Mouse (Mus musculus) adrenal gland, adult (tissue): ENCODE measurements around the gene Galnt18.

ENCODE experiments used
- DNase-seq, 2 experiments: peaks; one replicate each; pipeline ENCODE4 v3.0.0; 2022 to 2023; ENCODE audit warnings: low spot score in 1 of 2; ENCODE audit not compliant: inconsistent age in 2 of 2

Gene Galnt18

DNA sequence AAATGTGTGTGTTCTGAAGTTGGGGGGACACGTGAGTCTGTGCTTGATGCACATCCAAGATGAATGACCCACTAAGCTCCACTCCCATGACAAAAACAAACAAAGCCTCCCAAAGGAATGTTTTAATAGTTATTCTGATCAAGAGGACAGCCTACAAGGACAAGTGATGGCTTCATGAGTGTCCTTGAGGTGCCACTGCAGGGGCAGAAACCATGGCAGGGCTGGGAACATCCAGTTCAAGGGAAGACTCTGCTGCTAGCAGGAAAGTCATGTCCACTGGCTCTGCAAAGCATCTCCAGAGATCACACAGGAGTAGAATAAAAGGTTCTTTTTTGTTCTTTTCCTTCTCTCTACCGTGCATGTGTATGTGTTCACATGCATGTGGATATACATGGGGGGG is 140.9 kb downstream of the Galnt18 start:
- peak; percentile 52 to 64 for DNase-seq

DNA sequence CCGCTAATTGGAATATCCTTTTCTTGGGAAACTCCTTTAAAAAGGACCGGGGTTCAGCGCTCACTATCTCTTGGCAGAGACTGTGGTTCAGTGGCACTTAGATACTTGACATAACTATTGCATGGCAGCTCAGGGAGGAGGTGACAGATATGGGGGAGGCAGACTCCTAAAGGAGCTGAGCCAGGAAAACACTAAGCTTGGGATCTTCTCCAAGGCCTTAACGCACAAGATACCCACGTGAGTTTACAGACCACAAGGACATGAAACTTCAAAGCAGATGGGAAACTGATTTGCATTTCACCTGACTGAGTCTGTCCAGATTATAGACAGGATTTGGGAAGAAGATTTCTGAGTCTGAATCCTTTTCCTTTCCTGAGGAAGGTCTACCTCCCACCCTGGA is 141.3 kb downstream of the Galnt18 start:
- DNase-seq, result peak; percentile 31 to 66

DNA sequence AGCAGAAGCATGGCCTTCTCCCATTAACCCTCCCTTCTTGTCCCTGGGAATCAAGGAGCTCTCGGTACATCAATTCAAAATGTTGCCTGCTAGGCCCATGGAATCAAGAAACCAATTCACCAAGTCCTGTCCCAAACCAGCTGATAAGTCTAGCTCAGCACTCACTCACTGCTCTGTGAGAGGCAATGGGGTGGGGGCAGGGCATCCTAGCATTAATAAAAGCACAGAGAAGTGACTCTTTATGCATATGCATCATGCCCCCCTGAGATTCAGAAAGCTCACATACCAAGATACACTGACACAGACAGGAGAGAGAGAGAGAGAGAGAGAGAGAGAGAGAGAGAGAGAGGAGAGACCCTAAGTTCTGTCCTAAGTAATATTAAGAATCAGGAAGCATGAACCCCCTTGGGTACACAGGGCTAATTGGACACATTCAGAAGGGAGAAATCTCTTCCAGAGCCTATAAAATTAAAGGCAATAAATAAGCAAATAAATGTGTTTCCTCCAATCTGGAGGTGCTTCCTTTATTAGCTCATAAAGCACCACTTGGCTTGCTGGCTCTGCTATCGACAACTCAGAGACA is 141.8 kb downstream of the Galnt18 start:
- no peak for DNase-seq

DNA sequence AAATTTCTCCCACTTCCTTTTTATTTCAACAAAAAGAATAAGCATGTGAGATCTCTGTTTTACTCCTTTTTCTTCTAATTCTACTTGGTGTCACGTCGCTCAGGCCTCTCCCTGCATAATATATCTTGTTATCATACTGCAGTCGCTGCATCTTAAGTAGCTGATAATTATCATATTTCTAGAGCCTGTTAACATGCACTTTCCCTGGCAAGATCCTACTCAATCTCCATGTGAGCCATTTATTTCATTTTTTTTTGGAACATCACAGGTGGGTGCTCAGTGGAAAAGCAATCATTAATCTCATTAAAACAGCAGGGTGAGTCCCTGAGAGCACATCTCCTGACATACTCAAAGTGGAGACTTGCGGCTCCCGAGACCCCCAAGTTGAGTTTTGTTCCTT is 143.3 kb downstream of the Galnt18 start:
- no peak for DNase-seq

DNA sequence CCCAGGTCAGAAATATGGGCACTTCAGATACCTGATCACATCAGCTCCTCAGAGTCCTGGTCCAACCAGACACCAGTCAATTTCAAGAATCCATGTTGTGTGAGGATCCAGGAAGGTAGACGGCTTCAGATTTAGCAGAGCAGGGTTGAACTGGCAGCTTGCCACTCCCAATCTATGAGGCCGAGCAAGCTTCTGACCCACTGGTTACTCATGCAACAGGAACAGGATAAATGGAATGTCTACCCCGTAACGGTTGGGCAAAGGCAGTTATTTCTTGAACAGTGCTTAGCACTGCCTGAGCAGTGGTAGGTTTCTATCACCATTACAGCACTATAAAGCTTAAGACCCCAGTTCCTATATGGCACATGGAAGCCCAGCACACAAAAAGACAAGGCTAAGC is 148.5 kb downstream of the Galnt18 start:
- peak; percentile 40 to 71 for DNase-seq

DNA sequence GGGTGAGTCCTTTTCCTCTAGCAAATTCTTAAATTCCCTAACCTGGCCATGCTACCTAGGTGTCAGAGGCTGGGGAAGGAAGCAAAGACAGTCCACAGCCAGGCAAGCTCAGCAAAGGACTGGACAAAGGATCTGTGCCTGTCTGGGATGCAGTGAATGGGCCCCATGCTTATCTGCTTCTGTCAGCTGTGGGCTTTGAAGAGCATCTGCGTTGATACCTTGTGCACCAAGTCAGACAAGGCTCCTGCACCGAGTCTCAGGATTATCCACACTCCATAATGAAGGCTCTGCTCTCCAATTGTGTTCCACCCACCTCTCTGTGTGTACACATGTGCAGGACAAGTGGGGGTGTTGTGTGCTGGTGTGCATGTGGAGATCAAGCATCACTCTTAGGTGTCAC is 153.5 kb downstream of the Galnt18 start:
- no peak for DNase-seq

DNA sequence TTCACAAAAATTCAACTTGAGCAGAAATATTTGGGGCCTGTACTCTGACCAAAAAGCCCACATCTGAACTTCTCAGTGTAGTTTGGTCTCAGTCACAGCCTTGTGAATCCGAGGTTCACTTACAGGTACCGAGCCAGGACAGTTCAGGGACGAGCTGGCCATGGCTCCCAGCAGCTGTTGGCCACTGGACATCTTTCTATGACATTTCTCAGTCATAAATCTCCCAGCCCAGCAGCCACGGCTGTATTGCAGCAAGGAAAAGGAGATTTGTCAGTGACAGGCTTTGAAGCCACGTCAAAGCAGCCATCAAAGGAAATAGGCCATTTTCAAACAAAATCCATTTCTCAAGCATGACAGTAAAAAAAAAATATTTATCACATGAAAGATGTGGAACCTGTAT is 154.0 kb downstream of the Galnt18 start:
- DNase-seq, result peak; percentile 63 to 82

DNA sequence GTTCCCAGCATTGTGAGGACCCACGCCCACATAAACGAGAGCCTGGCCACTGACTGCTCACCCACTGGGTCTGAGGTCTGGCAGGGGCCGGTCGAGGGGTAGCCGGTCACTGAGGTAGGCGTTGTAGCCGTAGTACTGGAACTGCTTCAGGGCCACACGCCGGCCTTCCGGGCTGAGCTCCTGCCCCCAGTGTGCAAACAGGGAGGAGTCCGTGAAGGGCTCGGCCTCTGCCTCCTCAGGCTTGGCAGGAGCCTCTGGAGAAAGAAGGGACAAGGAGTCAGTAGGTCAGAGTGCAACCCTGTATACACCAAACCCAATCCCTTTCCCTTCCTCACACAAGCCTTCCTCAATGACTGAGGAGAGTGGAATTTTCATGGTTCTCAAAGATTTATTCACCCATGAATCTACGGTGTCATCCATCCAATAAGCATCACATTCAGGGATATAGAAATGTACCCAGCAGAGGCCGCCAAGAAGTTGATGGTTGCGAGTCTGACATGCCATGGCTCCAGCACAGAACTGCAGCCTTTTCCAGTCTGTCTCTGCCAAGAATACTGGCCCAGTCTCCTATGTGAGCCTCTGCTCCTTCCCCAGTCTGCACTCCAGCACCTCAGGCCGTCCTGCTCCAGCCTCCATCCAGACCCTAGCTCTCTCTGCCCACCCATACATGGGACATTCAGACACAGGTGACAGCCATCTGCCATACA is 163.4 kb downstream of the Galnt18 start:
- DNase-seq, result peak; percentile 68 to 89

DNA sequence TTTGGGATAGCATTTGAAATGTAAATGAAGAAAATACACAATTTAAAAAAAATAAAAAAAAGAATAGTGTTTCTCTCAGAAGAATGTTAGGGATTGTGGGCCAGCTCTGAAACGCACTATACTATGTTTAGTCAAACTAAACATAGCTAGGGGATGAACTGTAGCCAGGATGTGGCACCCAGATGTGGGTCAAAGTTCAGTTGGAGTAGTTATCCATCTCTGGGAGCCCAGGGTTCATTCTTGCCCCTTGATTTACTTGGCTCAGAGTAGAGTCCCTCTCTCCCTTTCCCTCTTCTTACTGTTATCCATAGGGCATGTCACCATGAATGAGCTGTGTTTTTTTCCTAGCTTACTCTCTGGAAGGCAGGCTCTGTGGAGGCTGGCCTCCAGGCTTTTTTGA is 165.3 kb downstream of the Galnt18 start:
- DNase-seq, result no peak

DNA sequence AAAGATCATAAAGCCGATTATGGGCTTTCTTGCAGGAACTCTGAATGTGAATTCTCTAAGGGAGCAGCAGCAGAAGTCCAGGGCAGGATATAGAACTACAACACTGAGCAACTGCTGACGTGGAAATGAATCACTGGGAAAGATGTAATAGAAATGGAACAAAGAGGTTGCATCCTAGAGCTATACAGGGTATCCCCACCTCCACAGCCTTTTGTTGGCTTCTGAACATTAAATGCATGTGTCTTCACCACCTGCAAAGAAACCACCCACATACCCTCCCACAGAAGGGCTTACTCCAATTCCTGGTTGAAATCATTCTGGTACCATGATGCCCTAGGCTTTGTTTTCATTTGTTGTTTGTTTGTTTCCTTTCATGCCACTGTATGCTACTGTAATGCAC is 172.3 kb downstream of the Galnt18 start:
- no peak for DNase-seq

DNA sequence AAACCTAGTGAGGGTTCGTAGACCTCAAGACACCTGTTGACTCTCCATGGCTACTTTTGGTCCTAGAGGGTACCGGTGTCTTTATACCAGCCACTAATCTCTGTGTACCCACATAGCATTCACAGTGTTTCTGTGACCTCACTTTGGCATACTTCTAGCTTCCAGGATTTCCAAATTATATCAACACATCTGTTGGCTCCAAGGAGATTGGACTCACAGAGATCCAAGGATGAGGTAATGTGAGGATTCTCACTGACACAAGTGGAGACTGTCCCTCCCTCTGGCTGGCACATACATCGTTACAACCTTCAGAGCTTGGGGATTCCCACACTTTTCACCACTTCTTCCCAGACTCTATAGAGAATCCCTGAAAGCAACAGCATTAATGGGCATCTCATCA is 173.7 kb downstream of the Galnt18 start:
- DNase-seq, result no peak

DNA sequence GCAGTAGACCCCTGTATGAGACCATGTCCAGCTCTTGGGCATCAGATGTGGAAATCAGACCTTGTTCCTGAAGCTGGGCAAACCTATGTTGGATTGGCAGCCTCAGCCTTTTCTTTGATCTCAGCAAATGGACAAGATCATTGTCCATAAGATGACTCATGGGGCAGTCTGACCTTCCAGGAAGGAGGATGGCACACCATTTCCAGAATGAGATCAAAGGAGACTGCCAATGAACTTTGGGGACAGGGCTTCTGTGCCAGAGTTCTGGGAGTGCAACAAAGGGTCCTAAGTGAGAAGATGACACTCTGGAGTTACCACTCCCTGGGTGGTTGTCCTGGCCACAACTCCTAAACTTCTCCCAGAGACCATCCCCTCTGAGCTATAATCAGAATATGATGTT is 174.1 kb downstream of the Galnt18 start:
- peak; percentile 60 to 85 for DNase-seq

DNA sequence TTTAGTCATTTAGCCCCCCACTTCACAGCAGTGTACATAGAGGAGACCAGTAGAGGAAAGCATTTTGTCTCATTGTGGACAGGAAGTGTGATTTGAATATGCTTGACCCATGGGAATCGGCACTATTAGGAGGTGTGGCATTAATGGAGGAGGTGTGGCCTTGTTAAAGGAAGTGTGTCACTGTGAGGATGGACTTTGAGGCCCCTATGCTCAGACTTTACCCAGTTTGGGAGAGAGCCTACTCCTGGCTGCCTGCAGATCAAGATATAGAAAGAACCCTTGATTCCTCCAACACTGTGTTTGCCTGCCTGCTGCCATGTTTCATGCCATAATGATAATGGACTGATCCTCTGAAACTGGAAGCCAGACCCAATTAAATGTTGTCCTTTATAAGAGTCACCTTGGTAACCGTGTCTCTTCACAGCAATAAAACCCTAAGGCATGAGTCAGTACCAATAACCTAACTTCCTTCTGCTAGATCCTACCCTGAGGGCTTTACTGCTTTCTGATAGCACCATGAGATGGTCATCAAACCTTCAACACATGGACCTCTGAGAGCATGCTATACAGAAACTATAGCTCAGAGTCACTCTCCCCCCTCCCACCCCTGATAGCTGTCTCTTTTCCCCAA is 175.1 kb downstream of the Galnt18 start:
- no peak for DNase-seq

DNA sequence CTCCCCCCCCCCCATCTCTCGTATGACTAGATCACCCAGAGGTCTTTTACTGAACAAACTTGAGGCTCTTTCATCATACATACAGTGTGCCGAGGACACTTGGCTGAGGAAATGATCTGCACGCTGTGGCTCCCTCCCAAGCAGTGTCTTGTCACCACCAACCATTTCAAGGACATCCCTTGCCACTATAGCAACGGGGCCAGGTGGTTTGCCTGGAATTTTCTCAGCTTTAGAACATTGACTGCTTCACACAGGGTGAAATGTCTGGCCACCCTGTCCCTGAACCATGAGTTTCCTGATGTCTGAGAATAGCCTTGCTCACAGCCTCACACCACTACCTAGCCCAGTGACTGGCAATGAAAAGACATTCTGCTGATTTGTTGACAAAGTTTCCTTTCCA is 176.6 kb downstream of the Galnt18 start:
- DNase-seq, result peak; percentile 51 to 74

DNA sequence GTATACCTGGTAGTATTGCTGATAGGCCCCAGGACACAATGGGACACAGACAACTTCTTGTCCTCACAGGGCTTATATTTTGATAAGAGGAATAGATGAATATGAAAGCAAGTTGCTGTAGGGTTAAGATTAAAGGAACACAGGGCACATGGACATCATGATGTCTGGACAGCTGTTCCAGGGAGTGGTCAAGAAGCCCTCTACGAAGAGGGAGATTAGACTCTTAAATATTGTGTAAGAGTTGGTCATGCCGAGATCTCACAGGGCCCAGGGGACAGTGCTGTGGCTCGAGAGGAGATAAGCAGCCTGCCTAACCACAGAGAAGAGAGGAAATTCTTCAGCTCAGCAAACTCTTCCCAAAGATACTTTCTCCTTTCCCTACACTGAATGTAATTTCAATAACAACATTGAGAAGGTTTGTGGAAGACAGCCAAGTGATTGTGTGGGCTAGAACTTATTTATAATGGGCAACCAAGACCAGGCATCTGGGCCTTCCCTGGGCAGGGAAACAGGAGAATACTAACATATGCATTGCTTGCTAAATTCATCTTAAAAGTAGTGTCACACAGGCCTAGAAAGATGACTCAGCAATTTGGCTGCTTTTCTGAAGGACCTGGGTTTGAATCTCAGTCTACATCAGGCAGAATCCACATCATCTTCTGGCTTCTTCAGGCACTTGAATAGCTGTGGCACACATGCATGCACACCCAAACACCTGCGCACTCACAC is 178.3 kb downstream of the Galnt18 start:
- no peak for DNase-seq

DNA sequence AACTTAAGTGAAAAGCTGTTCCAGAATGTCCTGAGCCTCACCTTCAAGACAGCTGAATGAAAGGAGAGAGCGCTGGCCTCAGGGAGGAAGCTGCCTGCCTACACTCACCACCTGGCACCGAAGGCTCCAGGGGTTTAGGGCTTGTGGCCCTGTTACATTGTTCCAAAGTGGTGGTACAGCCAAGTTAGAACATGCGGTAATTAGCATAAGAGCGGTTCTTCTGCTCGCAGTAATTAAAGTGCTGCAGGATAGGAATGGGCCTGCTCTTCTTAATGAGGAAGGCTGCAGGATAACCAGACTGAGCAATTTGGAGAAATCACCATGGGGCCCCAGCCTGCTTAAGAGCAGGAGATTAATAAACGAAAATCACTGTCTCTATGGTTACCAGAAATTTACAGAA is 179.0 kb downstream of the Galnt18 start:
- DNase-seq, result no peak

DNA sequence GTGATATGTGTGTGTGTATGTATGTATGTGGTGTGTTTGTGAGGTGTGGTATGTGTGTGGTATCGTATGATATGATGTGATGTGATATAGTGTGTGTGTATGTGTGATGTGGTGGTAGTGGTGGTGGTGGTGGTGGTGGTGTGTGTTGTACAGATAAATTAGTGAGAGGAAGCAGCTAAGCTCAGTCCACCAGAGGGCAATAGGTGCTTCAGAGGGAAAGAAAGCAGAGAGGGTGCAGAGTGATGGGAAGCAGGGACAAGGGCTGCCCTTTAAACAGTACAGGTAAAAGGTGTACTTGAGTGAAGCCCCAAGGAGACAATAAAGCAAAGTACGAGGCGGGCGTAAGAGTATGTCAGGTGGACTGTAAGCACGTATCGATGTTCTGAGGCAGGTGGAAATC is 186.1 kb downstream of the Galnt18 start:
- DNase-seq, result peak in 1 of 2 experiments; percentile 57

DNA sequence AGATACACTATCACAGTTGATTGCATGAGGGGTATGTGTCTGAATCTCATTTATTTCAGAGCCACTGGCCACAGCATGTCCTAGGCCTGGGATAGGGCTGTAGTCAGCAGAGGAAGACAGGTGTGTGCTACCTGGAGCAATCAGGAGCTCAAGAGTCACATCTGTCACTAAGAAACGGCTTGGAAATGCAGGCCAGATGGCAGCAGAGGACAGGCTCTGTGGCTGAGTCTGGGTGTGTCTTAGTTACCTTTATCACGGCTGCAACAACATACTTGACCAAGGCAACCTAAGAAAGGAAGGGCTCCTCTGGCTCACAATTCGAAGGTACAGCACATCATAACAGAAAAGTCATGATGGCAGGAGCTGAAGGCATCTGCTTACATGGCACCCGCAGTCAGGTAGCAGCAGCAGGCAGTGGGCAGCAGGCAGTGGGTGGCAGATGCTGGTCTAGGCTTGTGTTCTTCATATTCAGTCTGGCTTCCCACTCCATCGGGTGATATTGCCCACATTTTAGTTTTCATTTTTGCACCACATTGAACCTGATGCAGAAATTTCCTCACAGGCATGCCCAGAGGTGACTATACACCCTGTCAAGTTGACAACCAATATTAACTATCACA is 190.2 kb downstream of the Galnt18 start:
- no peak for DNase-seq

DNA sequence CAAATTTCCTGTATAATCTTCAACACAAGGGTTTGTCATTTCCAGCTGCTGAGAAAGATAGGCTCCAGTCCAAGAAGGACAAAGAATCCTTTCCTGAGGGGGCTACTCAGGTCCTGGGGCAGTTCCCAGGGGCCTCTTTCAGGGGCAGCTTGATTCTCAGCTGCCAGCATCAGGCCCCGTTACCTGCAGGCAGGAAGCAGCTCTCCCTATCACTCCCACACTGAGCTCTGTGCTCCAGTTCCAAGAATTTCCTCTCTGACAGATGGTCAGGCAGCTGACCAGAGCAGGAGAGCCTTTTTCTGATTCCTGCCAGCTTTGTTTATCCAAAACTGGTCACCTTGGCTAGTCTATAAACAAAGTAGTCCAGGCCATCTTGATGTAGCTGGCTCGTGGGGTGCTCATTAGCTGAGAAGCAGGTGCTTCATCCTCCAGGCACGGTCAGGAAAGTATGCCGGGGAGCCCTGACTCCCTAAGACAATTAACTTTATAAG is 191.4 kb downstream of the Galnt18 start:
- DNase-seq, result peak in 1 of 2 experiments; percentile 49

DNA sequence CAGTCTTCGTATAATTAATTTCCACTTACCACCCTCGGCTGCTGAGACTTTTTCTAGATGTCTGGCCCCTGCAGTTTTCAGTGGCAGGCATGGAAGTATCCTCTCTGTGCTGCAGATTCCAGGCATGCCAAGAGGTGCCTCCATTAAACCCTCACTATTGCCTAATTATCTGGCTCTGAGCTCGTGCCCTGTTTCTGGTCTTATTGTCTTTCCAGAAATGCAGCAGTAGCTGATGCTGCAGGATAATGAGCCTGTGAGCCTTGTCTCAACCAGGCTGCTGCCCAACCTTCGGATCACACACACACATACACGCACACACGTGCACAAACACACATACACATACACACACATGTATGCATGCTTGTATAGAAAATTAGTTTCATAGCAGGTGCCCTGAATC is 199.2 kb downstream of the Galnt18 start:
- no peak for DNase-seq

DNA sequence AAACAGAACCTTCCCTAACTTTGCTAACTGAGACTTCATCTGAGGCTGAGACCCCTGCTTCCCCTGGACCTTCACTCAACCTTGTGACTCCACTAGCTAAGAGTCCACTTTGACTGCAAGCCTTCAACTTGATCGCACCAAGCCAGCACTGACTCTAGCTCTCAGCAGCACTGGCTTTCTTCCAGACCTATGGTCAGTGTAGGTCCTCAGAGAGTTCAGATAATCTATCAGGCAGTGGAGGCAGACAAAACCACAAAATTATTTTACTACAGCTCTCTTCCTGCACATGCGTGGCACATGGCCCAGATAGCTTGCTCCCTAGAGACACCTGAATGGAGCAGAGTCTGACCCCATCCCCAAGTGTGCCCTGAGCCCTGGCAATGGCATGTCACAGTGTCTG is 204.7 kb downstream of the Galnt18 start:
- DNase-seq, result no peak
